Mouse (Mus musculus) right cerebral cortex, postnatal 36 days (tissue): ENCODE data around the gene Spdye4b.

Source experiments
- DNase-seq, 2 experiments: peaks; one replicate each; pipeline ENCODE4 v3.0.0; 2022; ENCODE audit warnings: low spot score in 2 of 2, mixed read lengths in 1 of 2

Gene Spdye4b

DNA sequence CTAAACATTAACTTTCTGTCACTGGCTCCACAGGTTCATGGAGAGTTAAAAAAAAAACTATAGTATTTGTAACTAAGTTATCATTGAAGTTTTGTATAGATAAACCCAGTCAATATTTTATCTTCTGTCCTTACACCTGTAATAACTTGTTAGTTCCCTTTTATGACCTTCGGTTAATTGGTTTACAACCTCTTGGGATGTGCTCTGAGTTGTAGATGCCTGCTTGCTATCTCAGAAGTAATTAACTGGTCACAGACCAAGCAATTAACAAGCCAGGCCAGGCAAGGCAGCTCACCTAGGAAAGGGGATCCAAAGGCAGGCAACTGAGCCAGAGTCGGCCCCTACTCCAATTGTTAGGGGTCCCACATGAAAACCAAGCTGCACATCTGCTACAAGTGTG lies 33.0 kb downstream of the Spdye4b start:
- DNase-seq: no peak

DNA sequence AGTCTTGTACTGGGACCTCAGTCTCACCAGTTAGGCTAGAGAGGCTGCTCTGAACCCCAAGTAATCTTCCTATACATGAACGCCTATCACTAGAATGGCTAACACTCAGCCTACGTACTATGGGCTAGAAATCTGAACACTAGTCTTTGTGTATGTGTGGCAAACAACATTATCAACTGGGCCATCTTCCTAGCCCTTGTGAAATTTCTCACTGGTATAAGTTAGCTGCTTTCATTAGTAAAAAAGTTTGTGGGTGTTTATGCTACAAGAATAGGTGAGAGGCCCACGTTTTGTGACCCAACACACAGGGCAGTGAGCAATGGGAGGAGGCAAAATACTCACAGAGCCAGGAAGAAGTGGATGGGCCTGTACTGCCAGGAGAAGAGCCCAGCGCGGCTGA lies 40.2 kb downstream of the Spdye4b start:
- DNase-seq: no peak

DNA sequence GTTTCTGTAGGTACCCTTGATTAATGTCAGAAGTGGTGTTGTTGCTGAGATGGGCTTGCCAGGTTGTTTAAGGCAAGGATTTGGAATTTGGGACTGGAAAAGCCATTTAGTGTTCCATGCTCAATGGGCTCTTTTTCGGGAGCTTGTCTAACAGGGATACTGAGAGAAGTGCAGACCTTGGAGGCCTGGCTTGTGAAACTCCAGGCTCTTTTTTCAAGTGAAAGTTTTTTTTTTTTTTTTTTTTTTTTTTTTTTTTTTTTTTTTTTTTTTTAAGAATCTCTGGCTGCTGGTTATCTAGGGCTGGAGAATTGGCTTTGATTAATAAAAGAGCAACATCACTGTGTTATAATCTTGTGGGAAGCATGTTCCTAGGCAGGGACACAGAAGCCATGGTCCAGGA lies 41.5 kb downstream of the Spdye4b start:
- DNase-seq: no peak

DNA sequence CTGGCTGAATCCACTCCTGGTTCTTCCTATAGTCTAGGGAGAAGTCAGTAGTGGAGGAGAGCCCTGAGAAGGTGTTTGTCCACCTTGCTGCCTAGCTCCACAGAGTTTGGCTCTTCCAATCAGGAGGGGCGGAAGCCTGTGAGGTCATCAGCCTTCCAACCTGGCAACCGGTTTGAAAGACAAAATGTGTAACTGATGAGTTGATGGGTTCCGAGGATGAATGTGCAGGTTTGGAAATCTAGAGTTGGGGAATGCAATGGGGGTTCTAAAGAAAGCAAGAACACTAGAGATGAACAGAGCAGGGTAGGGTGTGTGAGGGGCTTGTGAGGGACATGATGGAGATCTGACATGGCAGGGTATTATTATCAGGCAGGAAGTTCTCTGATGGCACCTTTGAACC lies 46.0 kb downstream of the Spdye4b start, which contains the start of gene Spdye4a:
Gene Spdye4a, minus strand, starts transcription at position 101 of the 400 bp plus-strand sequence.
- no peak for DNase-seq

DNA sequence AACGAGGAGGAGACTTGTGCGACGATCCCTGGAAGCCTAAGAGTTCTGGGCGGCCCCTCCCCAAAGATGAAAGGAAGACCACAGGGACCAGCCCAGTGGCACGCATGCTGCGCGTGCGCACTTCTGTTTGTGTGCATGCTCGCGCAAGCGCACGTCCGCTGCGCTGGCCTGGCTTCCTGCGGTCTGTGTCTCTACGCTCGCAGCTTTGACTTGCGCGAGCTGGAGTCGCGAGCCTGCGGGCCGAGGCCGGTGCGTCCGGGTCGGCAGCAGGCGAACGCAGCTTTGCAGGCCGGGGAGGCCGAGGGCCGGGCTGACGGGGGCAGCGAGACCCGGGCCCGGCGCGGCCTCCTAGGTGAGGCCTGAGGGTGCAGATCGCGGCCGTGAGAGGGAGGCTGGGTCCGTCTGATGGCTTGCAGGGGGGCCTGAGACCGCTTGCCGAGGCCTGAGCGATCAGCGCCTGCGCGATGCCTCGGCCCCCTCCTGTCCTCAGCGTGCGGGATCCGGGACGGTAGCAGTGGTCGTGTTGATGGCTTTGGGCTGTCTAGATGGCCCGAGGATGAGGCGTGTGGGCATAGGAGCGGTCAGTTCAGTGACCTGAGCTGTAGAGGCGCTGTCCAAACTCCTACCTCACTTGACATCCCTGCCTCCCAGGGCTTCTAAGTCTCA lies 54.3 kb downstream of the Spdye4b start, which contains the start of gene Zfp12:
Gene Zfp12, plus strand, starts transcription at position 136 of the 666 bp plus-strand sequence.
- DNase-seq: peak; percentile 95 to 96

DNA sequence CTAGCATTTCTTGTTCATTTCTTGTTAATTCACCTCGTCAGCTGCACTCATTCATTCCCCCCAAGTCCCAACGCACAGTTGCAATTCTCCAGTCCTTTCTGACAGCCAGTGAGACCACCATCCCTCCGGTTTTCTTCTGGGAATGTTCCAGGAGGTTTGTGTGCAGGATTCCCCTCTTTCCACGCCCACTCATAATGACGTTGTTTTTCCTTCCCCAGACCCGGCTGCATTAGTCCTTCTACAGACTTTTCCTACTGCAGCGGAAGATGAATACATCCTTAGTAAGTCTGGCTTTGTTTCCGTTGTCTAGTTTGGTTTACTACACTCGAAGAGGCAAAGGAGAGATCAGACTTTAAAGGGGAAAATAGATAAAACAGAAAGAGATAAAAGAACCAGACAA lies 55.2 kb downstream of the Spdye4b start:
- no peak for DNase-seq

DNA sequence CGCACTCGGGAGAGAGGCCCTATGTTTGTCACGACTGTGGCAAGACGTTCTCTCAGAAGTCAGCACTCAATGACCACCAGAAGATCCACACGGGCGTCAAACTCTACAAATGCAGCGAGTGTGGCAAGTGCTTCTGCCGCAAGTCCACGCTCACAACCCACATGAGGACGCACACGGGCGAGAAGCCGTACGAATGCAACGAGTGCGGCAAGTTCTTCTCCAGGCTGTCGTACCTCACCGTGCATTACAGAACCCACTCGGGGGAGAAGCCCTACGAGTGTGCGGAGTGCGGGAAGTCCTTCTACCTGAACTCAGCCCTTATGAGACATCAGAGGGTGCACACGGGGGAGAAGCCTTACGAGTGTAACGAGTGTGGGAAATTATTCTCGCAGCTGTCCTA lies 64.1 kb downstream of the Spdye4b start:
- DNase-seq: no peak

DNA sequence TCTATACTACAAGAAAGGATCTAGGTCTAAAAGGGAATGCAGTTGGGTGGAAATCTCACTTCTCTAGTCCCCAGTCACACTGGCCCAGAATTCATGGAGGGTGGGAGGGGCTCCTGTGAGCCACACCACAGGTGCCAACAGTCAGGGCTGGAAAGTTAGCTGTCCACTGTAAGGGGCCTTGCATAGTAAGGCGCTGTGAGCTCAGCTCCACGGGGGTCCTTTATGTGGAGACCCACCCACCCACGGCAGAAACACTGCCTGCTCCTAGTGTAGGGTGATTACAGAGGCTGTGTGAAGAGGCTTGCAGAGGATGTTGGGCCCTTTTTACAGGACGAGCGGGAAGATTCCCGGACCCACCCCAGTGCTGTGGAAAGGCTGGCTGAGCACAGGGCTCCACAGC lies 71.2 kb downstream of the Spdye4b start:
- no peak for DNase-seq

DNA sequence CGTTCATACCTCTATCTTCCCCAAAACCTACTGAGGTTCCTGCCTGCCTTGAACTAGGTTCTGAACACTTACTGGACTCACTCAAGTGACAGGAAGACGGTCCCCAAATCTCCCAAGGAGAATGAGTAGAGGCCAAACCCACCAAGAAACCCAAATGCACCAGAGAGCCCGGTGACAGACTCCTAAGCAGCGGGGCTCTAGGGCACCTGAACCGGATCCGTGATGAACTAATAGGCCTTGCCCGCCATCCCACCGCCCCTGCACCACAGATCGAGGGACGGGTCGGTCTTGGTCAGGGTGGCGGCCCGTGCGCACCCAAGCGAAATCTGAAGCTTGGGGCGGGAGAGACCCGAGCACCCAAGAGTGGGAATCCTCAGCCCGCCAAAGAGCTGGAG lies 72.0 kb downstream of the Spdye4b start:
- no peak for DNase-seq

DNA sequence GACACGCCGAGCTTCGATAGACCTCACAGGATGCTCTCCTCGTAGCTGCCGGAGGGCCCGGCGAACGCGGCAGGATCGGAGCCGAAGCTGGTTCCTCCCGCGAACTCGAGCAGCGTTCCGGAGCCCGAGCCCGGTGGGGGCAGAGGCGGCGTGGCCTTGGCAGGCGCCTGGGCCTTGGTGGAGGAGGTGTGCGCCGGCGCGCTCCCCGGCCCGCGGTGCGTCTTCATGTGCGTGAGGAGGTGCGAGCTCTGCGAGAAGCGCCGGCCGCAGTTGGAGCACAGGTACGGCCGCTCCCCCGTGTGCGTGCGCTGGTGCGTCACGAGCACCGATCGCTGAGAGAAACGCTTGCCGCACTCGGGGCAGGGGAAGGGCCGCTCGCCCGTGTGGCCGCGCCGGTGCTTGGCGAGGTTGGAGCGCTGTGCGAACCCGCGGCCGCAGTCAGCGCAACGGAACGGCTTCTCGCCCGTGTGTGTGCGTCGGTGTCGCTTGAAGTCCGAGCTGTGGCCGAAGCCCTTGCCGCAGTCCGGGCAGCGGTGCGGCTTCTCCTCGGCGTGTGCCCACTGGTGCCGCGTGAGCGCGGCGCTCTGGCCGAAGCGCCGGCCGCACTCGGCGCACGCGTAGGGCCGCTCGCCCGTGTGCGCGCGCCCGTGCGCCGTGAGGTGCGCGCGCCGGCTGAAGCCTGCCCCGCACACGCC lies 72.5 kb downstream of the Spdye4b start:
- no peak for DNase-seq

DNA sequence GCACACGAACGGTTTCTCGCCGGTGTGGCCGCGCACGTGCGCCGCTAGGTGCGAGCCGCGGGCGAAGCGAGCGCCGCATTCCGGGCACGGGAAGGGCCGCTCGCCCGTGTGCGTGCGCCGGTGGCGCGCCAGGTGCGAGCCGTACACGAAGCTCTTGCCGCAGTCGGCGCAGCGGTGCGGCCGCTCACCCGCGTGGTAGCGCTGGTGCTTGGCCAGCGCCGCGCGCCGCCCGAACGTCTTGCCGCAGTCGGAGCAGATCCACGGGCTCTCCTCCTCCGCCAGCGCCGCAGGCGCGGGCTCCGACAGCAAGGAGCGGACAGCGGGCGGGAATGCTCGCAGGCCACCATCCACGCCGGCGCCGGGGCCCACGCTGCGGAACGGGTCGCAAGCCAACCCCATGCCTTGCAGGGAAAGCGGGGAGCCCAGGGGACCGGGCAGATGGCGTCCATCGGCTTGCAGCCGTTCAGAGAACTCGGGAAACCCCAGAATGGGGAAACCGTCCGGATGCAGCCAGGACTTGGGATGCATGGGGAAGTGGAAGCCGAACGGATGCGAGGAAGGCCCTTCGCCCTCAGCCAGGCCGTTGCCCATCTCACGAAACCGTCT lies 73.2 kb downstream of the Spdye4b start:
- DNase-seq: no peak
